Mouse (Mus musculus) spleen, embryonic (tissue): Measurements from ENCODE around the gene AY761184.
"Not testable (repeated sequence)": the region's sequence is repeated elsewhere in the genome, so short reads cannot be mapped to it uniquely, and the experiment has no call there.

Source experiments
- CTCF ChIA-PET: fragments of 350-600 bp; sonication (Branson Sonifier 250); formaldehyde crosslinking; loops from one replicate; lab custom pipeline; 2022; lab: Charles Lee

The AY761184 gene

GRCm38 (mm10) chr8:21703545-21703944, at the start of gene AY761184:
AY761184 (minus strand) TSS chr8:21703645.
- CTCF ChIA-PET: not testable (repeated sequence)

- CTCF ChIA-PET: not testable (repeated sequence)
These were observed 37.9 kb downstream of the AY761184 start, which contains the start of gene Defa34 for GRCm38 (mm10) chr8:21665497-21665896. Defa34 (plus strand) TSS chr8:21665797.

GRCm38 (mm10) chr8:21655480-21655879, 48.0 kb downstream of the AY761184 start, which contains the start of gene Defa17:
Defa17 (plus strand) TSS chr8:21655780.
- CTCF ChIA-PET: not testable (repeated sequence)
